Mouse (Mus musculus): ENCODE results near the gene Dnaja3. TPM values are rescaled to one million over a fixed set of nuclear protein-coding genes. Genes with fewer than 3 reads are reported as not detected.

Gene Dnaja3
- polyA plus RNA-seq (2015; fragmentation: Nextera tagmentation; extraction: Ambion mirVana) = 90.5 and 92.5 TPM in 2 replicates

- Histone ChIP-seq H3K9ac (ENCODE audit: low read depth, low read length) (peak within 1 kb of the TSS; percentile 89), H3K4me3 (ENCODE audit: low read length) (peak within 1 kb of the TSS; percentile 83), H3K27ac (ENCODE audit: low read length) (peak within 1 kb of the TSS; percentile 92), H3K4me2 (ENCODE audit: low read depth, low read length) (peak within 1 kb of the TSS; percentile 79), H3K36me3 (ENCODE audit: control insufficient read depth, insufficient read depth, low read length) (no peaks in the 10 kb centered on the region), H3K4me1 (ENCODE audit: control insufficient read depth, insufficient read depth, low read length) (peaks cover 43% of the 10 kb centered on the region), H3K9me3 (ENCODE audit: control insufficient read depth, low read length) (no peaks in the 10 kb centered on the region), H3K27me3 (replicated peaks; ENCODE audit: control insufficient read depth, insufficient read depth, low read length) (no peaks in the 10 kb centered on the region)
- under 1% methylated on average over 22 of the region's 22 CpGs for WGBS
- ATAC-seq = peak; percentile 92
These were observed at the start of gene Dnaja3, which contains the start of gene Vasn for GRCm38 (mm10) chr16:4639831-4640237. Dnaja3 (plus strand) TSS chr16:4639989. Vasn (plus strand) TSS chr16:4639941.

GRCm38 (mm10) chr16:4590236-4590635 is 49.6 kb upstream of the Dnaja3 start:
- Histone ChIP-seq H3K27ac (ENCODE audit: low read length) (no peak overlapping the region), H3K4me3 (ENCODE audit: low read length) (no peak overlapping the region), H3K27me3 (replicated peaks; ENCODE audit: control insufficient read depth, insufficient read depth, low read length) (no peaks in the 10 kb centered on the region), H3K36me3 (ENCODE audit: control insufficient read depth, insufficient read depth, low read length) (0 out of 2 replicates have a peak, but pooled peaks cover 2% of the 10 kb centered on the region), H3K4me2 (ENCODE audit: low read depth, low read length) (no peak overlapping the region), H3K4me1 (ENCODE audit: control insufficient read depth, insufficient read depth, low read length) (peaks cover 32% of the 10 kb centered on the region), H3K9me3 (ENCODE audit: control insufficient read depth, low read length) (no peaks in the 10 kb centered on the region), H3K9ac (ENCODE audit: low read depth, low read length) (no peak overlapping the region)
- WGBS = 96% methylated on average over 9 of the region's 9 CpGs
- no peak for ATAC-seq

GRCm38 (mm10) chr16:4592909-4593875 is 46.6 kb upstream of the Dnaja3 start:
- H3K4me1 ChIP-seq (ENCODE audit: control insufficient read depth, insufficient read depth, low read length) = peaks cover 41% of the 10 kb centered on the region
- peak overlapping the region; percentile 90 for H3K9ac ChIP-seq (ENCODE audit: low read depth, low read length)
- 0 out of 2 replicates have a peak, but pooled peaks cover 2% of the 10 kb centered on the region for H3K36me3 ChIP-seq (ENCODE audit: control insufficient read depth, insufficient read depth, low read length)
- H3K4me2 ChIP-seq (ENCODE audit: low read depth, low read length) = peak overlapping the region; percentile 71
- no peaks in the 10 kb centered on the region for H3K9me3 ChIP-seq (ENCODE audit: control insufficient read depth, low read length)
- H3K27ac ChIP-seq (ENCODE audit: low read length) = peak overlapping the region; percentile 93
- H3K27me3 ChIP-seq (replicated peaks; ENCODE audit: control insufficient read depth, insufficient read depth, low read length) = no peaks in the 10 kb centered on the region
- 0 out of 2 replicates have a peak, but pooled peaks have one; percentile 4 for ATAC-seq
- H3K4me3 ChIP-seq (ENCODE audit: low read length) = peak overlapping the region; percentile 84
- WGBS = 12% methylated on average over 32 of the region's 32 CpGs

GRCm38 (mm10) chr16:4593971-4594813 is 45.6 kb upstream of the Dnaja3 start, which contains the start of gene Glis2:
Glis2 (plus strand) TSS chr16:4594713.
- Histone ChIP-seq H3K9me3 (ENCODE audit: control insufficient read depth, low read length) (no peaks in the 10 kb centered on the region), H3K4me2 (ENCODE audit: low read depth, low read length) (peak within 1 kb of the TSS; percentile 71), H3K4me1 (ENCODE audit: control insufficient read depth, insufficient read depth, low read length) (peaks cover 49% of the 10 kb centered on the region), H3K27me3 (replicated peaks; ENCODE audit: control insufficient read depth, insufficient read depth, low read length) (no peaks in the 10 kb centered on the region), H3K9ac (ENCODE audit: low read depth, low read length) (peak within 1 kb of the TSS; percentile 90), H3K4me3 (ENCODE audit: low read length) (peak within 1 kb of the TSS; percentile 84), H3K27ac (ENCODE audit: low read length) (peak within 1 kb of the TSS; percentile 93), H3K36me3 (ENCODE audit: control insufficient read depth, insufficient read depth, low read length) (0 out of 2 replicates have a peak, but pooled peaks cover 2% of the 10 kb centered on the region)
- ATAC-seq = peak; percentile 82
- WGBS = under 1% methylated on average over 32 of the region's 74 CpGs

- H3K36me3 ChIP-seq (ENCODE audit: control insufficient read depth, insufficient read depth, low read length) = 0 out of 2 replicates have a peak, but pooled peaks cover 2% of the 10 kb centered on the region
- H3K4me3 ChIP-seq (ENCODE audit: low read length) = peak overlapping the region; percentile 84
- H3K4me1 ChIP-seq (ENCODE audit: control insufficient read depth, insufficient read depth, low read length) = peaks cover 57% of the 10 kb centered on the region
- peak overlapping the region; percentile 93 for H3K27ac ChIP-seq (ENCODE audit: low read length)
- under 1% methylated on average over 49 of the region's 52 CpGs for WGBS
- H3K9ac ChIP-seq (ENCODE audit: low read depth, low read length) = peak overlapping the region; percentile 90
- H3K4me2 ChIP-seq (ENCODE audit: low read depth, low read length) = peak overlapping the region; percentile 71
- no peaks in the 10 kb centered on the region for H3K9me3 ChIP-seq (ENCODE audit: control insufficient read depth, low read length)
- ATAC-seq = peak; percentile 13
- no peaks in the 10 kb centered on the region for H3K27me3 ChIP-seq (replicated peaks; ENCODE audit: control insufficient read depth, insufficient read depth, low read length)
These were observed 44.8 kb upstream of the Dnaja3 start for GRCm38 (mm10) chr16:4594814-4595526.

GRCm38 (mm10) chr16:4595527-4595963 is 44.2 kb upstream of the Dnaja3 start:
- H3K4me1 ChIP-seq (ENCODE audit: control insufficient read depth, insufficient read depth, low read length) = peaks cover 63% of the 10 kb centered on the region
- ATAC-seq = peak; percentile 47
- 6% methylated on average over 5 of the region's 5 CpGs for WGBS

GRCm38 (mm10) chr16:4596141-4596728 is 43.6 kb upstream of the Dnaja3 start:
- Histone ChIP-seq H3K4me2 (ENCODE audit: low read depth, low read length) (peak overlapping the region; percentile 71), H3K9ac (ENCODE audit: low read depth, low read length) (peak overlapping the region; percentile 90), H3K4me1 (ENCODE audit: control insufficient read depth, insufficient read depth, low read length) (peaks cover 70% of the 10 kb centered on the region), H3K27ac (ENCODE audit: low read length) (peak overlapping the region; percentile 55), H3K27me3 (replicated peaks; ENCODE audit: control insufficient read depth, insufficient read depth, low read length) (no peaks in the 10 kb centered on the region), H3K4me3 (ENCODE audit: low read length) (peak overlapping the region; percentile 84), H3K9me3 (ENCODE audit: control insufficient read depth, low read length) (no peaks in the 10 kb centered on the region), H3K36me3 (ENCODE audit: control insufficient read depth, insufficient read depth, low read length) (no peaks in the 10 kb centered on the region)
- ATAC-seq = no peak
- WGBS = 33% methylated on average over 3 of the region's 3 CpGs

More at GRCm38 (mm10) chr16:4595527-4595963, 44.2 kb upstream of the Dnaja3 start:
- H3K27me3 ChIP-seq (replicated peaks; ENCODE audit: control insufficient read depth, insufficient read depth, low read length) = no peaks in the 10 kb centered on the region
- peak overlapping the region; percentile 90 for H3K9ac ChIP-seq (ENCODE audit: low read depth, low read length)
- H3K36me3 ChIP-seq (ENCODE audit: control insufficient read depth, insufficient read depth, low read length) = 0 out of 2 replicates have a peak, but pooled peaks cover 2% of the 10 kb centered on the region
- H3K27ac ChIP-seq (ENCODE audit: low read length) = peak overlapping the region; percentile 55
- peak overlapping the region; percentile 71 for H3K4me2 ChIP-seq (ENCODE audit: low read depth, low read length)
- no peaks in the 10 kb centered on the region for H3K9me3 ChIP-seq (ENCODE audit: control insufficient read depth, low read length)
- H3K4me3 ChIP-seq (ENCODE audit: low read length) = peak overlapping the region; percentile 84

- peak overlapping the region; percentile 90 for H3K9ac ChIP-seq (ENCODE audit: low read depth, low read length)
- H3K27ac ChIP-seq (ENCODE audit: low read length) = peak overlapping the region; percentile 55; the same call in 1 of the 2 replicates
- 55% methylated on average over 2 of the region's 2 CpGs for WGBS
- H3K27me3 ChIP-seq (replicated peaks; ENCODE audit: control insufficient read depth, insufficient read depth, low read length) = no peaks in the 10 kb centered on the region
- peak overlapping the region; percentile 84; the same call in 1 of the 2 replicates for H3K4me3 ChIP-seq (ENCODE audit: low read length)
- no peaks in the 10 kb centered on the region for H3K36me3 ChIP-seq (ENCODE audit: control insufficient read depth, insufficient read depth, low read length)
- ATAC-seq = no peak
- peak overlapping the region; percentile 71 for H3K4me2 ChIP-seq (ENCODE audit: low read depth, low read length)
- no peaks in the 10 kb centered on the region for H3K9me3 ChIP-seq (ENCODE audit: control insufficient read depth, low read length)
- H3K4me1 ChIP-seq (ENCODE audit: control insufficient read depth, insufficient read depth, low read length) = peaks cover 73% of the 10 kb centered on the region
These were observed 43.0 kb upstream of the Dnaja3 start for GRCm38 (mm10) chr16:4596836-4597235.

All from intestine, embryonic 16.5 days (tissue).